Mouse (Mus musculus) activated CD4-positive, CD25-positive, alpha-beta regulatory T cell, adult 4 months (primary cell): ENCODE measurements around the gene Camta2. TPM values are rescaled to one million over a fixed set of nuclear protein-coding genes. Genes with fewer than 3 reads are reported as not detected.

ENCODE experiments used
- ATAC-seq: one replicate; pipeline ENCODE4 v1.8.0; 2017
- polyA plus RNA-seq, 2 experiments: library from polyadenylated mRNA; unstranded; fragments of 100-300 nt; shearing (Covaris generic); gene quantifications; one replicate each; pipeline ENCODE4 v1.2.1; 2017

The Camta2 gene
- polyA plus RNA-seq, 2 experiments from 2014 or later: 11.3 to 14.0 TPM

GRCm38 (mm10) chr11:70646691-70647650 lies 40.9 kb downstream of the Camta2 start, which contains the start of the genes Rnf167 and Slc25a11:
Gene Rnf167, plus strand, starts transcription at chr11:70647235.
Gene Slc25a11, minus strand, starts transcription at chr11:70647479.
- ATAC-seq: peak; percentile 67

- no peak for ATAC-seq
These were observed 41.7 kb downstream of the Camta2 start for GRCm38 (mm10) chr11:70646259-70646555.

- no peak for ATAC-seq
These were observed 42.2 kb downstream of the Camta2 start for GRCm38 (mm10) chr11:70645461-70646258.

GRCm38 (mm10) chr11:70644564-70645103 lies 43.3 kb downstream of the Camta2 start:
- ATAC-seq: no peak

GRCm38 (mm10) chr11:70643051-70643450 lies 44.9 kb downstream of the Camta2 start:
- no peak for ATAC-seq

GRCm38 (mm10) chr11:70641241-70641640 lies 46.7 kb downstream of the Camta2 start:
- ATAC-seq: no peak

- no peak for ATAC-seq
These were observed 47.9 kb downstream of the Camta2 start for GRCm38 (mm10) chr11:70639976-70640375.

GRCm38 (mm10) chr11:70638714-70639278 lies 49.1 kb downstream of the Camta2 start, which contains the start of gene Gp1ba:
Gene Gp1ba, plus strand, starts transcription at chr11:70639122.
- ATAC-seq: no peak

GRCm38 (mm10) chr11:70638293-70638692 lies 49.6 kb downstream of the Camta2 start:
- ATAC-seq: no peak

- no peak for ATAC-seq
These were observed 50.1 kb downstream of the Camta2 start for GRCm38 (mm10) chr11:70637764-70638163.

GRCm38 (mm10) chr11:70635601-70636000 lies 52.3 kb downstream of the Camta2 start:
- ATAC-seq: no peak

GRCm38 (mm10) chr11:70630129-70630528 lies 57.8 kb downstream of the Camta2 start:
- no peak for ATAC-seq

- no peak for ATAC-seq
These were observed 58.3 kb downstream of the Camta2 start for GRCm38 (mm10) chr11:70629557-70629956.

GRCm38 (mm10) chr11:70628431-70628830 lies 59.5 kb downstream of the Camta2 start:
- no peak for ATAC-seq

- no peak for ATAC-seq
These were observed 61.0 kb downstream of the Camta2 start for GRCm38 (mm10) chr11:70626877-70627276.

GRCm38 (mm10) chr11:70625473-70625872 lies 62.4 kb downstream of the Camta2 start:
- peak; percentile 28 for ATAC-seq

GRCm38 (mm10) chr11:70623053-70623742 lies 64.7 kb downstream of the Camta2 start:
- no peak for ATAC-seq

- peak; percentile 72 for ATAC-seq
These were observed 65.7 kb downstream of the Camta2 start for GRCm38 (mm10) chr11:70621972-70622814.
